27 mouse cellular contexts compared by ENCODE assay signal in the genomic region with DNA sequence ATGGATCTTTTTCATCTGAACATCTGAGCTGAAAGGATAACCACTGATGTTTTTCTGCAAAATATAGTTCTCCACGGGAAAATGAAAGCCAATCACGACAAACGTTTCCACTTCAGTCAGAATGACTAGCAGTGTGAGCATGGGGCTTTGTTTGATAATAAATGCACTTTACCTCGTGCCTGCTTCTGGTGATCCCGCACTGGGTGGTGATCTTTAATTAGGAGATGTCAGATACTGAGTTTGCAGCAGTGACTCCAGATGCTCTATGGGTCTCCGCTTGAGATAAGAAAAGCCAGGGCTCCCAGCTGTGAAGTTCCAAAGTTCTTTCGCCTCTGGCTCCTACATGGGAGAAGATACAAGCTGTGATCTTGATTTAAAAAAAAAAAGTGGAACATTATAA.
A peak's percentile ranks its signal among the peaks of the same experiment; 100 is the strongest.
DNase-seq lines count a peak whose midpoint lies in the region; ATAC-seq and TF ChIP-seq lines count a peak whose summit lies in the region.
"Had no signal": no experiment of that assay in that cellular context is flagged by ENCODE, and none has a peak within 500 bp of the region (broad histone marks: within the 10 kb centered on the region; RNA-seq: fewer than 3 reads in every experiment).

No protein-coding gene starts in this region.

- 55% methylated on average over 7 of the region's 7 CpGs for WGBS in forebrain, embryonic 15.5 days
- WGBS in forebrain, embryonic 16.5 days: 51% methylated on average over 7 of the region's 7 CpGs
- 62% methylated on average over 7 of the region's 7 CpGs for WGBS in midbrain, embryonic 14.5 days
- WGBS in midbrain, postnatal 0 days: 50% methylated on average over 7 of the region's 7 CpGs
- 32% methylated on average over 7 of the region's 7 CpGs for WGBS in midbrain, embryonic 16.5 days

- no peak for TF ChIP-seq CTCF in midbrain, postnatal 0 days (IDR thresholded peaks at IDR 0.05)
- TF ChIP-seq CTCF in brain, embryonic 14.5 days (IDR thresholded peaks at IDR 0.05; ENCODE audit: borderline replicate concordance, extremely low read depth, insufficient read depth, insufficient read length): no peak

- 0 out of 2 replicates have a peak, but pooled peaks have one; percentile 51 for ATAC-seq in forebrain, embryonic 15.5 days (replicated peaks)
- ATAC-seq in forebrain, embryonic 16.5 days: no peak
- ATAC-seq in midbrain, embryonic 14.5 days (ENCODE audit: low FRiP score, low TSS enrichment): no peak
- ATAC-seq in midbrain, postnatal 0 days (ENCODE audit: low FRiP score): no peak
- ATAC-seq in midbrain, embryonic 16.5 days: peak; percentile 64; the same call in 1 of the 2 replicates
- ATAC-seq: activated CD4-positive, CD25-positive, alpha-beta regulatory T cell, adult 4 months; CD4-positive, CD25-positive, alpha-beta regulatory T cell, adult 4 months; intestine, embryonic 15.5 days had no signal

- H3K4me3 ChIP-seq in forebrain, embryonic 15.5 days: no peak overlapping the region
- no peak overlapping the region for H3K4me3 ChIP-seq in forebrain, embryonic 16.5 days (replicated peaks; ENCODE audit: low read length)
- H3K4me3 ChIP-seq in midbrain, embryonic 14.5 days (replicated peaks; ENCODE audit: low read depth, low read length): no peak overlapping the region
- H3K4me3 ChIP-seq in midbrain, postnatal 0 days (ENCODE audit: low read depth, low read length): no peak overlapping the region
- H3K4me3 ChIP-seq in midbrain, embryonic 16.5 days (ENCODE audit: low read depth, low read length): no peak overlapping the region
- H3K4me3 ChIP-seq: embryonic facial prominence, embryonic 10.5 days; embryonic facial prominence, embryonic 13.5 days; erythroblast, embryonic 14.5 days; gastrocnemius, adult 2 months; hindbrain, embryonic 12.5 days; hindbrain, embryonic 15.5 days; intestine, embryonic 15.5 days had no signal

- H3K36me3 ChIP-seq in forebrain, embryonic 15.5 days: no peaks in the 10 kb centered on the region
- no peaks in the 10 kb centered on the region for H3K36me3 ChIP-seq in forebrain, embryonic 16.5 days (ENCODE audit: control insufficient read depth, insufficient read depth)
- no peaks in the 10 kb centered on the region for H3K36me3 ChIP-seq in midbrain, embryonic 14.5 days (ENCODE audit: control insufficient read depth, insufficient read depth, low read length)
- H3K36me3 ChIP-seq in midbrain, postnatal 0 days (ENCODE audit: insufficient read depth, low read length): no peaks in the 10 kb centered on the region
- H3K36me3 ChIP-seq in midbrain, embryonic 16.5 days (ENCODE audit: control insufficient read depth, insufficient read depth, low read length): no peaks in the 10 kb centered on the region
- H3K36me3 ChIP-seq: embryonic facial prominence, embryonic 10.5 days; embryonic facial prominence, embryonic 13.5 days; hindbrain, embryonic 12.5 days; hindbrain, embryonic 15.5 days; intestine, embryonic 15.5 days had no signal

- H3K27ac ChIP-seq in forebrain, embryonic 15.5 days (replicated peaks): no peak overlapping the region
- H3K27ac ChIP-seq in forebrain, embryonic 16.5 days (ENCODE audit: low read length): no peak overlapping the region
- no peak overlapping the region for H3K27ac ChIP-seq in midbrain, embryonic 14.5 days (replicated peaks; ENCODE audit: low read depth, low read length)
- no peak overlapping the region for H3K27ac ChIP-seq in midbrain, postnatal 0 days (ENCODE audit: low read depth, low read length)
- H3K27ac ChIP-seq in midbrain, embryonic 16.5 days (ENCODE audit: low read length): no peak overlapping the region
- H3K27ac ChIP-seq: embryonic facial prominence, embryonic 10.5 days; embryonic facial prominence, embryonic 13.5 days; gastrocnemius, adult 2 months; hindbrain, embryonic 12.5 days; hindbrain, embryonic 15.5 days; intestine, embryonic 15.5 days had no signal

- no peaks in the 10 kb centered on the region for H3K4me1 ChIP-seq in forebrain, embryonic 15.5 days
- H3K4me1 ChIP-seq in forebrain, embryonic 16.5 days (replicated peaks; ENCODE audit: control insufficient read depth, insufficient read depth, low read length): no peaks in the 10 kb centered on the region
- H3K4me1 ChIP-seq in midbrain, embryonic 14.5 days (ENCODE audit: control insufficient read depth, insufficient read depth, low read length): no peaks in the 10 kb centered on the region
- H3K4me1 ChIP-seq in midbrain, postnatal 0 days (ENCODE audit: insufficient read depth, low read length): no peaks in the 10 kb centered on the region
- no peaks in the 10 kb centered on the region for H3K4me1 ChIP-seq in midbrain, embryonic 16.5 days (ENCODE audit: control insufficient read depth, insufficient read depth, low read length)
- H3K4me1 ChIP-seq: embryonic facial prominence, embryonic 10.5 days; embryonic facial prominence, embryonic 13.5 days; hindbrain, embryonic 12.5 days; hindbrain, embryonic 15.5 days; intestine, embryonic 15.5 days had no signal

- TF ChIP-seq POLR2A in brain, embryonic 14.5 days (IDR thresholded peaks at IDR 0.05; ENCODE audit: borderline replicate concordance, extremely low read depth, insufficient read depth, insufficient read length, poor library complexity, severe bottlenecking): no peak

- H3K4me2 ChIP-seq in forebrain, embryonic 15.5 days (replicated peaks): no peak overlapping the region
- no peak overlapping the region for H3K4me2 ChIP-seq in forebrain, embryonic 16.5 days (ENCODE audit: low read length)
- H3K4me2 ChIP-seq in midbrain, embryonic 14.5 days (ENCODE audit: low read length): no peak overlapping the region
- no peak overlapping the region for H3K4me2 ChIP-seq in midbrain, postnatal 0 days (ENCODE audit: low read depth, low read length, poor library complexity, severe bottlenecking)
- no peak overlapping the region for H3K4me2 ChIP-seq in midbrain, embryonic 16.5 days (ENCODE audit: low read length)
- H3K4me2 ChIP-seq: embryonic facial prominence, embryonic 13.5 days; heart, embryonic 11.5 days; hindbrain, embryonic 12.5 days; hindbrain, embryonic 15.5 days; intestine, embryonic 15.5 days had no signal

- H3K27me3 ChIP-seq in forebrain, embryonic 15.5 days: no peaks in the 10 kb centered on the region
- no peaks in the 10 kb centered on the region for H3K27me3 ChIP-seq in forebrain, embryonic 16.5 days (replicated peaks; ENCODE audit: control insufficient read depth, insufficient read depth, low read length)
- H3K27me3 ChIP-seq in midbrain, embryonic 14.5 days (ENCODE audit: control insufficient read depth, insufficient read depth, low read length): no peaks in the 10 kb centered on the region
- H3K27me3 ChIP-seq in midbrain, postnatal 0 days (ENCODE audit: insufficient read depth, low read length): no peaks in the 10 kb centered on the region
- no peaks in the 10 kb centered on the region for H3K27me3 ChIP-seq in midbrain, embryonic 16.5 days (ENCODE audit: control insufficient read depth, insufficient read depth, low read depth, low read length)
- H3K27me3 ChIP-seq: embryonic facial prominence, embryonic 13.5 days; hindbrain, embryonic 12.5 days; hindbrain, embryonic 15.5 days; intestine, embryonic 15.5 days had no signal

- H3K9me3 ChIP-seq in forebrain, embryonic 15.5 days: no peaks in the 10 kb centered on the region
- no peaks in the 10 kb centered on the region for H3K9me3 ChIP-seq in forebrain, embryonic 16.5 days (ENCODE audit: control insufficient read depth, low read length)
- H3K9me3 ChIP-seq in midbrain, embryonic 14.5 days (ENCODE audit: control insufficient read depth, low read length): no peaks in the 10 kb centered on the region
- H3K9me3 ChIP-seq in midbrain, postnatal 0 days (ENCODE audit: low read length): no peaks in the 10 kb centered on the region
- no peaks in the 10 kb centered on the region for H3K9me3 ChIP-seq in midbrain, embryonic 16.5 days (replicated peaks; ENCODE audit: control insufficient read depth, low read length, poor library complexity, severe bottlenecking)
- H3K9me3 ChIP-seq: embryonic facial prominence, embryonic 10.5 days; embryonic facial prominence, embryonic 13.5 days; hindbrain, embryonic 12.5 days; hindbrain, embryonic 15.5 days; intestine, embryonic 15.5 days had no signal

- peak; percentile 29 for DNase-seq in midbrain, embryonic 14.5 days
- no peak for DNase-seq in midbrain, postnatal 0 days (ENCODE audit: low spot score)
- peak; percentile 79 for DNase-seq in brain, embryonic 14.5 days (ENCODE audit: low read depth)
- DNase-seq in right cerebral cortex, postnatal 14 days: no peak
- DNase-seq: adrenal gland, adult 8-10 months; adrenal gland, postnatal 25 days; cerebellum, adult 11-12 months; cerebellum, adult 8-10 months; cerebellum, postnatal 10 days; cerebellum, postnatal 36 days; embryo, embryonic 11 days; gastrocnemius, adult 2 months; gastrocnemius, postnatal 14 days; heart, adult 11 months; kidney, adult 11 months had no signal

- H3K9ac ChIP-seq in forebrain, embryonic 15.5 days (replicated peaks): no peak overlapping the region
- no peak overlapping the region for H3K9ac ChIP-seq in forebrain, embryonic 16.5 days (replicated peaks; ENCODE audit: low read depth, low read length)
- H3K9ac ChIP-seq in midbrain, embryonic 14.5 days (replicated peaks; ENCODE audit: low read length): no peak overlapping the region
- no peak overlapping the region for H3K9ac ChIP-seq in midbrain, postnatal 0 days (replicated peaks; ENCODE audit: low read length, poor library complexity, severe bottlenecking)
- H3K9ac ChIP-seq in midbrain, embryonic 16.5 days (ENCODE audit: low read depth, low read length): no peak overlapping the region
- H3K9ac ChIP-seq: embryonic facial prominence, embryonic 13.5 days; hindbrain, embryonic 12.5 days; hindbrain, embryonic 15.5 days; intestine, embryonic 15.5 days had no signal

Comparison
In these comparisons a context has a peak if more than half of its experiments do, and no peak if none do; other contexts are left out.
1. ATAC-seq: peak in forebrain, embryonic 15.5 days (single experiment) and midbrain, embryonic 16.5 days (single experiment); none in forebrain, embryonic 16.5 days (single experiment), midbrain, embryonic 14.5 days (single experiment) and midbrain, postnatal 0 days (single experiment).
2. DNase-seq: peak in midbrain, embryonic 14.5 days (single experiment) and brain, embryonic 14.5 days (single experiment); none in midbrain, postnatal 0 days (single experiment) and right cerebral cortex, postnatal 14 days (single experiment).